Mouse (Mus musculus) kidney, embryonic 14.5 days (tissue): ENCODE measurements around the gene Lyst. TPM values are rescaled to one million over a fixed set of nuclear protein-coding genes. Genes with fewer than 3 reads are reported as not detected.

Experiments
- ATAC-seq: fragments of 200-750 bp; cut with Nextera tagmentation; 2 replicates; pipeline ENCODE4 v1.8.0; 2017; ENCODE audit warnings: moderate number of reproducible peaks, mild to moderate bottlenecking, moderate TSS enrichment, moderate library complexity; ENCODE audit not compliant: low FRiP score, low TSS enrichment
- H3K27ac ChIP-seq: fragments of 300-500 bp; sonication (generic); 2 replicates; pipeline ENCODE4 v1.5.1; 2014; ENCODE audit warnings: low read depth, mild to moderate bottlenecking, low read length, moderate library complexity, mixed read lengths
- H3K27me3 ChIP-seq: fragments of 300-500 bp; sonication (generic); 2 replicates; pipeline ENCODE4 v1.6.1; 2014; ENCODE audit warnings: mild to moderate bottlenecking, low read length; ENCODE audit not compliant: control insufficient read depth, insufficient read depth
- H3K36me3 ChIP-seq: fragments of 300-500 bp; sonication (generic); 2 replicates; pipeline ENCODE4 v1.6.1; 2014; ENCODE audit warnings: low read length, mixed read lengths; ENCODE audit not compliant: control insufficient read depth, insufficient read depth
- H3K4me1 ChIP-seq: fragments of 300-500 bp; sonication (generic); 2 replicates; pipeline ENCODE4 v1.6.1; 2014; ENCODE audit warnings: low read length, mixed read lengths; ENCODE audit not compliant: control insufficient read depth, insufficient read depth
- H3K4me2 ChIP-seq: fragments of 300-500 bp; sonication (generic); replicated peaks from 2 replicates; pipeline ENCODE4 v1.6.1; 2014; ENCODE audit warnings: low read depth, mild to moderate bottlenecking, low read length
- H3K4me3 ChIP-seq: fragments of 300-500 bp; sonication (generic); 2 replicates; pipeline ENCODE4 v1.5.1; 2014; ENCODE audit warnings: mild to moderate bottlenecking, low read length
- H3K9ac ChIP-seq: fragments of 300-500 bp; sonication (generic); 2 replicates; pipeline ENCODE4 v1.6.1; 2014; ENCODE audit warnings: low read depth, mild to moderate bottlenecking, low read length, moderate library complexity
- H3K9me3 ChIP-seq: fragments of 300-500 bp; sonication (generic); 2 replicates; pipeline ENCODE4 v1.6.1; 2016; ENCODE audit warnings: low read length; ENCODE audit not compliant: control insufficient read depth
- WGBS: fragments of 180-500 bp; shearing (Covaris S2); extraction: QIAGEN DNeasy Blood & Tissue Kit; methylation state at CpG from one replicate; pipeline ENCODE4 v1.1.7; 2014; 5-methylcytosine and 5-hydroxymethylcytosine counted together
- polyA plus RNA-seq: library from polyadenylated mRNA; unstranded; fragments of >200 nt; fragmentation: Nextera tagmentation; extraction: Ambion mirVana; gene quantifications from 2 replicates; pipeline ENCODE4 v1.2.1, GENCODE M21; 2014

Lyst gene
- polyA plus RNA-seq, 1 experiment from 2014 or later = 6.8 TPM

GRCm38 (mm10) chr13:13583473-13583872 is 6.7 kb upstream of the Lyst start:
- H3K9me3 ChIP-seq = no peaks in the 10 kb centered on the region
- WGBS = 79% methylated on average over 2 of the region's 2 CpGs
- H3K9ac ChIP-seq = no peak overlapping the region
- H3K4me1 ChIP-seq = no peaks in the 10 kb centered on the region
- no peaks in the 10 kb centered on the region for H3K36me3 ChIP-seq
- ATAC-seq = no peak
- H3K4me3 ChIP-seq = no peak overlapping the region
- no peaks in the 10 kb centered on the region for H3K27me3 ChIP-seq
- no peak overlapping the region for H3K4me2 ChIP-seq
- H3K27ac ChIP-seq = no peak overlapping the region

GRCm38 (mm10) chr13:13587653-13588184 is 2.5 kb upstream of the Lyst start:
- Histone ChIP-seq H3K4me3 (no peak overlapping the region), H3K9me3 (no peaks in the 10 kb centered on the region), H3K36me3 (no peaks in the 10 kb centered on the region), H3K4me2 (no peak overlapping the region), H3K4me1 (0 out of 2 replicates have a peak, but pooled peaks cover 5% of the 10 kb centered on the region), H3K9ac (no peak overlapping the region), H3K27ac (no peak overlapping the region), H3K27me3 (no peaks in the 10 kb centered on the region)
- WGBS = 78% methylated on average over 1 of the region's 1 CpGs
- ATAC-seq = no peak

DNA sequence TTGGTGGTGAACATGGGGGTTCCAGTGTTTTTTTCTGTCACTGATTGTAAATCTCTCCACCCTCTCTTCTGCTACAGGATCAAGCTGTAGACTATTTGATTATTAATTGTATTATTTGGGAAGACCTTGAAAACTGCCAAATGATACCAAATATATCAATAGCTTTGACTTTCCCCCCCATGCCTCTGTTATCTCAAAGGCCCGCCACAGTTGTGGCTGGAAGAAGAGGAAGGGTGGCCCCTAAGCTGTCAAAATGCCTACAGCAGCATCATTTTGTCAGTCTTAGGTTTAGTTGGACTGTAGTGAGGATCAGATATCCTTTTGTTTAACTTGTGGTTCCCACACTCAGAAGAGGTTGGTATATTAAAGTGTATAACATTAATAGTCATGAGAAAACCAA is 1.7 kb upstream of the Lyst start:
- no peaks in the 10 kb centered on the region for H3K9me3 ChIP-seq
- 94% methylated on average over 1 of the region's 1 CpGs for WGBS
- no peaks in the 10 kb centered on the region for H3K36me3 ChIP-seq
- no peak overlapping the region for H3K4me2 ChIP-seq
- no peak for ATAC-seq
- no peaks in the 10 kb centered on the region for H3K27me3 ChIP-seq
- no peak overlapping the region for H3K4me3 ChIP-seq
- no peak overlapping the region for H3K27ac ChIP-seq
- H3K9ac ChIP-seq = no peak overlapping the region
- 0 out of 2 replicates have a peak, but pooled peaks cover 5% of the 10 kb centered on the region for H3K4me1 ChIP-seq

DNA sequence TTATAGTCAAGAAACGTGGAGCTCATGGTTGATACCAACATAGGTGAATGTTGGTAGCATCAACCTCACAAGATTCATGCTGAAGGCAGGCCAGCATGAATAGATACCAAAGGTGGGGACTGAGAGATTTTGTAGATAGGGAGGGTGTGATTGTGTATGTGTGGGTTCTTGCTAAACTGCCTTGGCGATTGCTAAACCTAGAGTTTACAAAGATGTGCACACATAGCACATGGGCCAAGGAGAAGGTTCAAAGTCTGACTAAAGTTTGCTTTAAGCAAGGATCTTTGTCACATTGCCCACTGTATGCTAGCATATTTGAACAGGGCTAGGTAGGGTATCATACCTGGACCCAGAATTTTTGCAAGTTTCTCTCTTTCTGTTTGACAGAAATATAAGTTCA is 1.2 kb upstream of the Lyst start:
- no peaks in the 10 kb centered on the region for H3K27me3 ChIP-seq
- no peaks in the 10 kb centered on the region for H3K9me3 ChIP-seq
- no peak overlapping the region for H3K27ac ChIP-seq
- no peaks in the 10 kb centered on the region for H3K36me3 ChIP-seq
- H3K4me2 ChIP-seq = no peak overlapping the region
- no peak overlapping the region for H3K4me3 ChIP-seq
- no peak overlapping the region for H3K9ac ChIP-seq
- 0 out of 2 replicates have a peak, but pooled peaks cover 5% of the 10 kb centered on the region for H3K4me1 ChIP-seq
- 90% methylated on average over 2 of the region's 2 CpGs for WGBS
- no peak for ATAC-seq

GRCm38 (mm10) chr13:13591892-13592291 is 1.7 kb downstream of the Lyst start:
- no peak overlapping the region for H3K9ac ChIP-seq
- H3K4me2 ChIP-seq = no peak overlapping the region
- H3K27ac ChIP-seq = no peak overlapping the region
- H3K4me3 ChIP-seq = no peak overlapping the region
- H3K9me3 ChIP-seq = no peaks in the 10 kb centered on the region
- no peaks in the 10 kb centered on the region for H3K36me3 ChIP-seq
- ATAC-seq = no peak
- H3K27me3 ChIP-seq = no peaks in the 10 kb centered on the region
- 65% methylated on average over 4 of the region's 4 CpGs for WGBS
- H3K4me1 ChIP-seq = 0 out of 2 replicates have a peak, but pooled peaks cover 5% of the 10 kb centered on the region

DNA sequence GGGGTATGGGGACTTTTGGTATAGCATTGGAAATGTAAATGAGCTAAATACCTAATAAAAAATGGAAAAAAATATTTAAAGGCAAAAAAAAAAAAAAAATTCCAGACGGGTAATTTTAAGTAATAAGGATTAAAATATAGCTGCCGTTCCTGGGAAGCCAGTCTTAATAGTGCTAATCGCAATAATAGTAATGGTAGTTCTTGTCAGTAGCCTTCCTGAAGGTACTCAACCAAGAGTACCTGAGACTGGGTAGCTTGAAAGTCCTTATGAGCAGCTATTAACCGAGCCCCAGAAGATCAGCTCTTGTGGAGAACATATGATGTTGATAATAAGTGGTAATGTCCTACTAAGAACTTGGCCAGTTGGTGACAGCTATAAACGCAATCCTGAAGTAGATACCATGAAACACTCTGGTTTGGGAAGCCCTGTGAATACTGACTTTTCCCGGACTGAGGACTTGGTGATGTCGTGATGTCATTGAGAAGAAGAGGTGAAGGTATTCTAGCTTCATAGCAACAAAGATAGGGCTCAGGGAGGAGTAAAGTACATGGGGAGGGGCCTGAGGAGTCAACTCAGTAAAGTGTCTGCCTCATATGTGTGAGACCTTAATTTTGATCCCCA is 6.3 kb downstream of the Lyst start:
- Histone ChIP-seq H3K4me3 (no peak overlapping the region), H3K36me3 (no peaks in the 10 kb centered on the region), H3K27ac (no peak overlapping the region), H3K27me3 (no peaks in the 10 kb centered on the region), H3K4me2 (no peak overlapping the region), H3K9me3 (no peaks in the 10 kb centered on the region), H3K4me1 (0 out of 2 replicates have a peak, but pooled peaks cover 5% of the 10 kb centered on the region), H3K9ac (no peak overlapping the region)
- 93% methylated on average over 7 of the region's 7 CpGs for WGBS
- ATAC-seq = no peak

DNA sequence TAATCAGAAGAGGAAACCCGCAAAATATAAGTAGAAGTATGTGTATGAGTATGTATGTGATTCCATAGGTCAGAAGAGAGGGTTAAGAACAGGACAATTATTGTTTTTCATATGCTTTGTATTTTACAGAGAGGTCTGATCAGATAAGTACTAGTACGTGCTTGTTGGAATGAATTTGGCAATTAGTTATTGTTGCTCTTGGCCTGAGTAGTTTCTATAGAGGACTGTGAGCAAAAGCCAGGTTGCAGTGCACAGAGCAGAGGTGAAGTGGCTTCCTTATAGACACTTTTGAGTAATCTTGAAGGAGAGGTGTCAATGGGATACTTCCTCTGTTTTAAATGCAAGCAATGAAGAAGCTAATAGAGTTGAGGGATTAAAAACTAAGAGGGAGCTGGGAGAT is 7.7 kb downstream of the Lyst start:
- H3K4me2 ChIP-seq = no peak overlapping the region
- no peak for ATAC-seq
- no peak overlapping the region for H3K9ac ChIP-seq
- H3K9me3 ChIP-seq = no peaks in the 10 kb centered on the region
- no peak overlapping the region for H3K27ac ChIP-seq
- H3K4me1 ChIP-seq = no peaks in the 10 kb centered on the region
- WGBS = 76% methylated on average over 2 of the region's 2 CpGs
- H3K36me3 ChIP-seq = no peaks in the 10 kb centered on the region
- H3K4me3 ChIP-seq = no peak overlapping the region
- H3K27me3 ChIP-seq = no peaks in the 10 kb centered on the region

GRCm38 (mm10) chr13:13601407-13601806 is 11.2 kb downstream of the Lyst start:
- H3K4me2 ChIP-seq = no peak overlapping the region
- ATAC-seq = no peak
- no peaks in the 10 kb centered on the region for H3K9me3 ChIP-seq
- peaks cover 4% of the 10 kb centered on the region; the same call in 1 of the 2 replicates for H3K4me1 ChIP-seq
- no peaks in the 10 kb centered on the region for H3K27me3 ChIP-seq
- no peaks in the 10 kb centered on the region for H3K36me3 ChIP-seq
- 92% methylated on average over 2 of the region's 2 CpGs for WGBS
- H3K9ac ChIP-seq = no peak overlapping the region
- no peak overlapping the region for H3K4me3 ChIP-seq
- no peak overlapping the region for H3K27ac ChIP-seq

- H3K9me3 ChIP-seq = no peaks in the 10 kb centered on the region
- no peak overlapping the region for H3K27ac ChIP-seq
- no peak overlapping the region for H3K9ac ChIP-seq
- no peak overlapping the region for H3K4me3 ChIP-seq
- no peaks in the 10 kb centered on the region for H3K36me3 ChIP-seq
- ATAC-seq = no peak
- H3K4me1 ChIP-seq = peaks cover 4% of the 10 kb centered on the region; the same call in 1 of the 2 replicates
- H3K27me3 ChIP-seq = no peaks in the 10 kb centered on the region
- no peak overlapping the region for H3K4me2 ChIP-seq
Measured at GRCm38 (mm10) chr13:13606149-13606548, 16.0 kb downstream of the Lyst start.
